Mouse (Mus musculus) thymus, postnatal 0 days (tissue): Measurements from ENCODE around the gene Gdf9. TPM values are rescaled to one million over a fixed set of nuclear protein-coding genes. Genes with fewer than 3 reads are reported as not detected.

Experiments used
- DNase-seq: peaks from one replicate; pipeline ENCODE4 v3.0.0-alpha.2; 2015; ENCODE audit warnings: low spot score
- polyA plus RNA-seq: library from polyadenylated mRNA; unstranded; fragments of >200 nt; fragmentation: Nextera tagmentation; extraction: Ambion mirVana; gene quantifications from 2 replicates; pipeline ENCODE4 v1.2.1, GENCODE M21; 2015

Gdf9 gene
- polyA plus RNA-seq, 1 experiment from 2014 or later: 1.1 TPM

- DNase-seq: no peak
Observed at GRCm38 (mm10) chr11:53443861-53444260, 13.0 kb downstream of the Gdf9 start.

GRCm38 (mm10) chr11:53445562-53445961 lies 14.7 kb downstream of the Gdf9 start:
- DNase-seq: no peak

- no peak for DNase-seq
Observed at GRCm38 (mm10) chr11:53446183-53446582, 15.4 kb downstream of the Gdf9 start.

GRCm38 (mm10) chr11:53447996-53448395 lies 17.2 kb downstream of the Gdf9 start:
- DNase-seq: no peak

- DNase-seq: no peak
Observed at GRCm38 (mm10) chr11:53448529-53448928, 17.7 kb downstream of the Gdf9 start.

GRCm38 (mm10) chr11:53450070-53450705 lies 19.4 kb downstream of the Gdf9 start:
- peak; percentile 51 for DNase-seq

- no peak for DNase-seq
Observed at GRCm38 (mm10) chr11:53451361-53451760, 20.5 kb downstream of the Gdf9 start.

GRCm38 (mm10) chr11:53452396-53452795 lies 21.6 kb downstream of the Gdf9 start:
- no peak for DNase-seq

GRCm38 (mm10) chr11:53453031-53453430 lies 22.2 kb downstream of the Gdf9 start:
- no peak for DNase-seq

- DNase-seq: no peak
Observed at GRCm38 (mm10) chr11:53456474-53457371, 25.9 kb downstream of the Gdf9 start, which contains the start of the genes Gm10447 and Shroom1. TSS of gene Gm10447 (minus strand) at chr11:53457110. TSS of gene Shroom1 (plus strand) at chr11:53457205.

GRCm38 (mm10) chr11:53457372-53457954 lies 26.6 kb downstream of the Gdf9 start:
- DNase-seq: no peak

GRCm38 (mm10) chr11:53458996-53459395 lies 28.2 kb downstream of the Gdf9 start:
- no peak for DNase-seq

GRCm38 (mm10) chr11:53460192-53460591 lies 29.4 kb downstream of the Gdf9 start:
- DNase-seq: no peak

- DNase-seq: no peak
Observed at GRCm38 (mm10) chr11:53461727-53462126, 30.9 kb downstream of the Gdf9 start.

GRCm38 (mm10) chr11:53463551-53464424 lies 33.0 kb downstream of the Gdf9 start:
- DNase-seq: no peak

GRCm38 (mm10) chr11:53466231-53466971 lies 35.6 kb downstream of the Gdf9 start:
- peak; percentile 70 for DNase-seq

- DNase-seq: no peak
Observed at GRCm38 (mm10) chr11:53469294-53469967, 38.6 kb downstream of the Gdf9 start.

GRCm38 (mm10) chr11:53469968-53470695 lies 39.3 kb downstream of the Gdf9 start, which contains the start of gene Gm9837:
TSS of gene Gm9837 (minus strand) at chr11:53470479.
- peak; percentile 88 for DNase-seq

- no peak for DNase-seq
Observed at GRCm38 (mm10) chr11:53472709-53473108, 41.9 kb downstream of the Gdf9 start.
